Mouse (Mus musculus): ENCODE data around the gene Zscan22.
"Not testable (repeated sequence)": the region's sequence is repeated elsewhere in the genome, so short reads cannot be mapped to it uniquely, and the experiment has no call there.

The Zscan22 gene

GRCm38 (mm10) chr7:12897655-12898410, at the start of gene Zscan22:
Zscan22 (plus strand) TSS chr7:12897815.
- peak; percentile 90 for DNase-seq (ENCODE audit: low read depth, low spot score)

GRCm38 (mm10) chr7:12874301-12874700, 23.3 kb upstream of the Zscan22 start:
- no peak for DNase-seq (ENCODE audit: low read depth, low spot score)

GRCm38 (mm10) chr7:12880036-12880435, 17.6 kb upstream of the Zscan22 start:
- DNase-seq (ENCODE audit: low read depth, low spot score) = no peak

GRCm38 (mm10) chr7:12880497-12880896, 17.1 kb upstream of the Zscan22 start:
- not testable (repeated sequence) for DNase-seq (ENCODE audit: low read depth, low spot score)

- DNase-seq (ENCODE audit: low read depth, low spot score) = peak; percentile 92
Observed at GRCm38 (mm10) chr7:12880911-12881660, 16.5 kb upstream of the Zscan22 start, which contains the start of gene Zfp128. Zfp128 (plus strand) TSS chr7:12881177.

GRCm38 (mm10) chr7:12886563-12887266, 10.9 kb upstream of the Zscan22 start:
- no peak for DNase-seq (ENCODE audit: low read depth, low spot score)

GRCm38 (mm10) chr7:12887585-12887984, 10.0 kb upstream of the Zscan22 start:
- no peak for DNase-seq (ENCODE audit: low read depth, low spot score)

- DNase-seq (ENCODE audit: low read depth, low spot score) = no peak
Observed at GRCm38 (mm10) chr7:12890928-12891327, 6.7 kb upstream of the Zscan22 start.

- DNase-seq (ENCODE audit: low read depth, low spot score) = no peak
Observed at GRCm38 (mm10) chr7:12891334-12891733, 6.3 kb upstream of the Zscan22 start.

- DNase-seq (ENCODE audit: low read depth, low spot score) = no peak
Observed at GRCm38 (mm10) chr7:12901517-12901916, 3.9 kb downstream of the Zscan22 start.

- no peak for DNase-seq (ENCODE audit: low read depth, low spot score)
Observed at GRCm38 (mm10) chr7:12903623-12904022, 6.0 kb downstream of the Zscan22 start.

GRCm38 (mm10) chr7:12905146-12905545, 7.5 kb downstream of the Zscan22 start:
- DNase-seq (ENCODE audit: low read depth, low spot score) = no peak

- no peak for DNase-seq (ENCODE audit: low read depth, low spot score)
Observed at GRCm38 (mm10) chr7:12909498-12909962, 11.9 kb downstream of the Zscan22 start.

- DNase-seq (ENCODE audit: low read depth, low spot score) = no peak
Observed at GRCm38 (mm10) chr7:12910181-12910668, 12.6 kb downstream of the Zscan22 start.

GRCm38 (mm10) chr7:12913556-12913955, 15.9 kb downstream of the Zscan22 start:
- DNase-seq (ENCODE audit: low read depth, low spot score) = no peak

- not testable (repeated sequence) for DNase-seq (ENCODE audit: low read depth, low spot score)
Observed at GRCm38 (mm10) chr7:12920495-12920894, 22.9 kb downstream of the Zscan22 start.

- DNase-seq (ENCODE audit: low read depth, low spot score) = no peak
Observed at GRCm38 (mm10) chr7:12921318-12921704, 23.7 kb downstream of the Zscan22 start.

- peak; percentile 99 for DNase-seq (ENCODE audit: low read depth, low spot score)
Observed at GRCm38 (mm10) chr7:12921705-12922465, 24.3 kb downstream of the Zscan22 start, which contains the start of gene Rps5. Rps5 (plus strand) TSS chr7:12922290.

- no peak for DNase-seq (ENCODE audit: low read depth, low spot score)
Observed at GRCm38 (mm10) chr7:12922729-12923128, 25.1 kb downstream of the Zscan22 start.

GRCm38 (mm10) chr7:12926316-12926715, 28.7 kb downstream of the Zscan22 start:
- DNase-seq (ENCODE audit: low read depth, low spot score) = no peak

- DNase-seq (ENCODE audit: low read depth, low spot score) = no peak
Observed at GRCm38 (mm10) chr7:12927191-12927680, 29.6 kb downstream of the Zscan22 start, which contains the start of gene Rnf225. Rnf225 (plus strand) TSS chr7:12927416.
